Mouse (Mus musculus) olfactory bulb, adult 2 months (tissue): ENCODE results near the gene Wdr27. TPM values are rescaled to one million over a fixed set of nuclear protein-coding genes. Genes with fewer than 3 reads are reported as not detected.
"Not testable (repeated sequence)": the region's sequence is repeated elsewhere in the genome, so short reads cannot be mapped to it uniquely, and the experiment has no call there.

Experiments used
- H3K27ac ChIP-seq: fragments of 200-500 bp; 2 replicates; pipeline ENCODE4 v1.5.1; 2012; ENCODE audit warnings: low read depth, low read length; ENCODE audit not compliant: insufficient read depth
- H3K4me1 ChIP-seq: fragments of 200-500 bp; 2 replicates; pipeline ENCODE4 v1.6.1; 2012; ENCODE audit warnings: low read length; ENCODE audit not compliant: control insufficient read depth, insufficient read depth
- H3K4me3 ChIP-seq: fragments of 200-500 bp; 2 replicates; pipeline ENCODE4 v1.5.1; 2012; ENCODE audit warnings: mild to moderate bottlenecking, low read depth, low read length, moderate library complexity; ENCODE audit not compliant: insufficient read depth
- CTCF ChIP-seq: fragments of 200-500 bp; IDR thresholded peaks from 2 replicates; pipeline ENCODE4 v1.5.1; 2012; ENCODE audit warnings: low read depth, mild to moderate bottlenecking, low read length, moderate library complexity; ENCODE audit not compliant: insufficient read depth
- POLR2A ChIP-seq: fragments of 200-500 bp; IDR thresholded peaks from 2 replicates; pipeline ENCODE4 v1.6.1; 2012; ENCODE audit warnings: mild to moderate bottlenecking, low read depth, low read length, moderate library complexity; ENCODE audit not compliant: insufficient read depth
- WGBS: fragments of 180-500 bp; shearing (Covaris S2); methylation state at CpG from one replicate; pipeline ENCODE4 v1.1.7; 2018; 5-methylcytosine and 5-hydroxymethylcytosine counted together
- polyA plus RNA-seq: library from polyadenylated mRNA; stranded (reverse); fragments of >200 nt; gene quantifications from 2 replicates; pipeline ENCODE4 v1.2.4, GENCODE M21; 2012; ENCODE audit warnings: low replicate concordance; ENCODE audit not compliant: missing spikeins, insufficient read depth, insufficient read length

Wdr27 gene
- polyA plus RNA-seq, 1 experiment, result not detected

GRCm38 (mm10) chr17:14910771-14911170 lies 32.2 kb downstream of the Wdr27 start:
- 84% methylated on average over 5 of the region's 5 CpGs for WGBS
- H3K4me1 ChIP-seq, result peaks cover 6% of the 10 kb centered on the region; the same call in 1 of the 2 replicates
- H3K27ac ChIP-seq, result no peak overlapping the region
- H3K4me3 ChIP-seq, result no peak overlapping the region
- no peak for TF ChIP-seq POLR2A
- TF ChIP-seq CTCF, result no peak

- Histone ChIP-seq H3K4me3 (no peak overlapping the region), H3K4me1 (peaks cover 6% of the 10 kb centered on the region; the same call in 1 of the 2 replicates), H3K27ac (no peak overlapping the region)
- WGBS, result 89% methylated on average over 5 of the region's 5 CpGs
- TF ChIP-seq POLR2A (no peak), CTCF (no peak)
Measured at GRCm38 (mm10) chr17:14909331-14909730, 33.6 kb downstream of the Wdr27 start.

- Histone ChIP-seq H3K4me1 (peaks cover 6% of the 10 kb centered on the region; the same call in 1 of the 2 replicates), H3K4me3 (no peak overlapping the region), H3K27ac (no peak overlapping the region)
- WGBS, result 72% methylated on average over 12 of the region's 12 CpGs
- TF ChIP-seq CTCF, result no peak
- no peak for TF ChIP-seq POLR2A
Measured at GRCm38 (mm10) chr17:14907136-14907535, 35.8 kb downstream of the Wdr27 start.

GRCm38 (mm10) chr17:14906611-14907010 lies 36.3 kb downstream of the Wdr27 start:
- TF ChIP-seq POLR2A (no peak), CTCF (no peak)
- 49% methylated on average over 1 of the region's 1 CpGs for WGBS
- no peak overlapping the region for H3K4me3 ChIP-seq
- H3K27ac ChIP-seq, result no peak overlapping the region
- H3K4me1 ChIP-seq, result peaks cover 6% of the 10 kb centered on the region; the same call in 1 of the 2 replicates

- TF ChIP-seq CTCF (no peak), POLR2A (no peak)
- WGBS, result 48% methylated on average over 7 of the region's 7 CpGs
- Histone ChIP-seq H3K27ac (no peak overlapping the region), H3K4me3 (no peak overlapping the region), H3K4me1 (peaks cover 6% of the 10 kb centered on the region; the same call in 1 of the 2 replicates)
Measured at GRCm38 (mm10) chr17:14904637-14905265, 38.2 kb downstream of the Wdr27 start.

- H3K27ac ChIP-seq, result no peak overlapping the region
- 91% methylated on average over 6 of the region's 6 CpGs for WGBS
- peaks cover 6% of the 10 kb centered on the region; the same call in 1 of the 2 replicates for H3K4me1 ChIP-seq
- no peak overlapping the region for H3K4me3 ChIP-seq
- TF ChIP-seq POLR2A, result no peak
- no peak for TF ChIP-seq CTCF
Measured at GRCm38 (mm10) chr17:14904206-14904605, 38.8 kb downstream of the Wdr27 start.

GRCm38 (mm10) chr17:14903212-14903611 lies 39.7 kb downstream of the Wdr27 start:
- no peak overlapping the region for H3K27ac ChIP-seq
- H3K4me3 ChIP-seq, result no peak overlapping the region
- WGBS, result 95% methylated on average over 3 of the region's 3 CpGs
- no peak for TF ChIP-seq CTCF
- TF ChIP-seq POLR2A, result no peak
- peaks cover 6% of the 10 kb centered on the region; the same call in 1 of the 2 replicates for H3K4me1 ChIP-seq

GRCm38 (mm10) chr17:14898972-14899371 lies 44.0 kb downstream of the Wdr27 start:
- Histone ChIP-seq H3K27ac (no peak overlapping the region), H3K4me3 (no peak overlapping the region)
- 87% methylated on average over 1 of the region's 1 CpGs for WGBS

GRCm38 (mm10) chr17:14895058-14895457 lies 47.9 kb downstream of the Wdr27 start:
- H3K4me1 ChIP-seq, result not testable (repeated sequence)

More at GRCm38 (mm10) chr17:14898972-14899371, 44.0 kb downstream of the Wdr27 start:
- H3K4me1 ChIP-seq, result no peaks in the 10 kb centered on the region
- TF ChIP-seq POLR2A (no peak), CTCF (no peak)

GRCm38 (mm10) chr17:14886933-14887332 lies 56.0 kb downstream of the Wdr27 start:
- 77% methylated on average over 2 of the region's 2 CpGs for WGBS

More at GRCm38 (mm10) chr17:14895058-14895457, 47.9 kb downstream of the Wdr27 start:
- H3K27ac ChIP-seq, H3K4me3 ChIP-seq: not testable (repeated sequence)

More at GRCm38 (mm10) chr17:14886933-14887332, 56.0 kb downstream of the Wdr27 start:
- TF ChIP-seq CTCF, result no peak
- TF ChIP-seq POLR2A, result no peak
- no peak overlapping the region for H3K4me3 ChIP-seq
- H3K4me1 ChIP-seq, result peaks cover 4% of the 10 kb centered on the region; the same call in 1 of the 2 replicates
- H3K27ac ChIP-seq, result no peak overlapping the region
